Mouse (Mus musculus) MEL (cell line): ENCODE results near the gene P4ha2.

Experiments used
- CTCF ChIP-seq, 3 experiments: IDR thresholded peaks in 2 of 3; conservative IDR thresholded peaks in 1 of 3; 2 replicates each; pipeline ENCODE4 v1.5.1; 2011 to 2012; ENCODE audit warnings: low read length in 3 of 3, low read depth in 2 of 3, mild to moderate bottlenecking in 2 of 3, improper control_type of control experiment in 1 of 3, inconsistent platforms in 1 of 3, mixed read lengths in 1 of 3, moderate library complexity in 1 of 3; ENCODE audit not compliant: control insufficient read depth in 1 of 3, insufficient read depth in 1 of 3, poor library complexity in 1 of 3, severe bottlenecking in 1 of 3
- JUND ChIP-seq: IDR thresholded peaks from 2 replicates; pipeline ENCODE4 v1.6.1; 2011; ENCODE audit warnings: low read depth, mild to moderate bottlenecking, improper control_type of control experiment, low read length
- KAT2A ChIP-seq: conservative IDR thresholded peaks from 2 replicates; pipeline ENCODE4 v1.6.1; 2012; ENCODE audit warnings: low read depth, low read length, improper control_type of control experiment, inconsistent platforms
- MAX ChIP-seq: IDR thresholded peaks from 2 replicates; pipeline ENCODE4 v1.6.1; 2011; ENCODE audit warnings: low read length, improper control_type of control experiment
- NRF1 ChIP-seq: IDR thresholded peaks from 2 replicates; pipeline ENCODE4 v1.6.1; 2014; ENCODE audit warnings: low read depth, mild to moderate bottlenecking, inconsistent platforms, low read length, improper control_type of control experiment, moderate library complexity; ENCODE audit not compliant: poor library complexity, insufficient read depth, severe bottlenecking
- POLR2AphosphoS5 ChIP-seq: IDR thresholded peaks from 2 replicates; pipeline ENCODE4 v1.6.1; 2012; ENCODE audit warnings: low read depth, borderline replicate concordance, mild to moderate bottlenecking, inconsistent platforms, low read length, moderate library complexity, mixed read lengths
- ZC3H11A ChIP-seq: IDR thresholded peaks from 2 replicates; pipeline ENCODE4 v1.6.1; 2012; ENCODE audit warnings: low read depth, mild to moderate bottlenecking, inconsistent platforms, low read length, improper control_type of control experiment
- ZMIZ1 ChIP-seq: IDR thresholded peaks from 2 replicates; pipeline ENCODE4 v1.6.1; 2012; ENCODE audit warnings: low read depth, mild to moderate bottlenecking, inconsistent platforms, low read length, improper control_type of control experiment, moderate library complexity
- ZNF384 ChIP-seq: IDR thresholded peaks from 2 replicates; pipeline ENCODE4 v1.6.1; 2012; ENCODE audit warnings: low read depth, mild to moderate bottlenecking, inconsistent platforms, low read length, improper control_type of control experiment

DNA sequence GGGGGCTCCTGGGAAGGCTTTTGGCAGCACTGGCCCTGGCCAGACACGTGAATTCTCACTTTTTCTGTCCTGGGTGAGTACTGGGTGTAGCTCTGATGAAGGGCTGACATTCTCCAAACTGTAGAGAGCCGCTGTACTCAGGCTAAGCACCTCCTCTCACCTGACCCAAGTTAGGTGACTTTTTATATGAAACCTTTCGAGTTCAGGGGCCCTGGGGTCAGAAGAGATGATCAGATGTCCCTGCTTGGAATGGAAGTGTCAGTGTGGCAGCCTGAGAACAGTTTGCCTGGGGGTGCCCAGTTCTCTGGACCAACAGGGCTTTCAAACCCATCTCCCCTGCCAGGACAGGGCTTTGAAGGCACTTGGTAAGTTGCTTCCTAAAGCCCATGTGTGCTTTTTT is 8.2 kb downstream of the P4ha2 start:
- no peak for TF ChIP-seq ZC3H11A
- TF ChIP-seq CTCF (IDR thresholded peaks at IDR 0.05 in 2 of 3, conservative IDR thresholded peaks at IDR 0.05 in 1 of 3; ENCODE audit: control insufficient read depth in 1 of 3, insufficient read depth in 1 of 3, low read depth in 2 of 3, low read length in 3 of 3, poor library complexity in 1 of 3, severe bottlenecking in 1 of 3) = no peak
- TF ChIP-seq NRF1 = no peak
- TF ChIP-seq ZNF384 = no peak
- no peak for TF ChIP-seq KAT2A
- TF ChIP-seq ZMIZ1 = no peak
- TF ChIP-seq POLR2AphosphoS5 = no peak
- TF ChIP-seq JUND = no peak
- TF ChIP-seq MAX = no peak
